Mouse (Mus musculus): ENCODE measurements around the gene Pias1. TPM values are rescaled to one million over a fixed set of nuclear protein-coding genes. Genes with fewer than 3 reads are reported as not detected.

Gene Pias1
- total RNA-seq, 2 experiments from 2014 or later, result 57.3 to 65.2 TPM

Other genes starting within 250 kb of the Pias1 start
- gene Fem1b, start 176.0 kb downstream of the Pias1 start, total RNA-seq (2021), result 100 to 1,000 TPM in 1 of 2 experiments, 10 to 100 TPM in 1; 98.6 to 100 TPM
- 10 to 100 TPM; 10.3 to 13.7 TPM for gene Cln6, start 149.1 kb downstream of the Pias1 start, total RNA-seq (2021)
- gene Calml4, start 129.8 kb downstream of the Pias1 start, total RNA-seq (2021), result 1 to 10 TPM in 1 of 2 experiments, not detected in 1; 1.7 TPM
- under 1 TPM; 0.18 to 0.22 TPM for gene Skor1, start 161.0 kb upstream of the Pias1 start, total RNA-seq (2021)

All from left cerebral cortex, postnatal 36 days (tissue).